Mouse (Mus musculus): ENCODE measurements around the gene Spast. TPM values are rescaled to one million over a fixed set of nuclear protein-coding genes. Genes with fewer than 3 reads are reported as not detected.

The Spast gene
- polyA plus RNA-seq (2012) = 11.4 and 14.7 TPM in 2 replicates

DNA sequence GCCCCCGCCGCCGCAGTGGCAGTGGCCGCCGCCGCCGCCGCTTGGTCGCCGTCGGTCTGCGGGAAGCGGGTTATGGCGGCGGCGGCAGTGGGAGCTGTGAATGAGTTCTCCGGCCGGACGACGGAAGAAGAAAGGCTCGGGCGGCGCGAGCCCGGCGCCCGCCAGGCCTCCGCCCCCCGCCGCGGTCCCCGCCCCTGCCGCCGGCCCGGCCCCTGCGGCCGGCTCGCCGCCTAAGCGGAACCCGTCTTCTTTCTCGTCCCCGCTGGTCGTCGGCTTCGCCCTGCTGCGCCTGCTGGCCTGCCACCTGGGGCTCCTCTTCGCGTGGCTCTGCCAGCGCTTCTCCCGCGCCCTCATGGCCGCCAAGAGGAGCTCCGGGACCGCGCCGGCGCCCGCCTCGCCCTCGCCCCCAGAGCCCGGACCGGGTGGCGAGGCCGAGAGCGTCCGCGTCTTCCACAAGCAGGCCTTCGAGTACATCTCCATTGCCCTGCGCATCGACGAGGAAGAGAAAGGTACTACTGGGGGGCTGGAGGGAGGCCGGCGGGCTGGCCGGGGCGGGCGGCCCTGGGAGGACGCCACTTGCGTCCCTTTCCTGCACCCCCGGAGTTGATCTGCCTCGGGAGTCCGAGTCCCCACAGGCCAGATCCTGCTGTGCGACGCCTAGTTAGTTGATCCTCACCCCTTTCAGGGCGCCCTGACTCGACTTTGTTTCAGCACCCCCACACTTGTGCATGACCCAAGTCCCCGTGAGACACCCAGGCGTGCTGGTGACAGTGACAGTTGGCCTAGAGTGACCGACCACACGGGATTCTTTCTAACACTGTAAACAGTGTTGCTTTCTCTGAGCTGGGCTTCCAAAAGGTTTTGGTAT, at the start of gene Spast:
Gene Spast, plus strand, starts transcription at position 51 of the 868 bp plus-strand sequence.
- TF ChIP-seq GATA1 (IDR thresholded peaks at IDR 0.05; ENCODE audit: low read length) = no peak

DNA sequence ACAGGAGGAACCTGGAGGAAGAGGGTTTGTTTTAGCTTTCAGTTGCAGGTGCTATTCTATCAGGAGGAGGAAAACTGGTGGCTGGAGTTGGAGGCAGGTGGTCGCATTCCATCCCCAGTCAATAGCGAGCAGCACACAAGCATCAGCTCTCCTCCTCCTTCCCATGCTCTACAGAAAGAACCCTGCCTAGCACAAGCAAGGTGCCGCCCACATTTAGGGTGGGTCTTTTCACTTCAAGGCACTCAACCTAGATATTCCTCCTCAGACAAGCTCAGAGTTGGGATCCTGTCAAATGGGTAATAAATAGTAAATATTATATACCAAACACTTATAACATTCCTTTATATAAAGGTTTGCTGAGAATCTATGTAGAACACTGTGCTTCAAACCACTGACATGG, 48.6 kb upstream of the Spast start:
- TF ChIP-seq GATA1 (IDR thresholded peaks at IDR 0.05; ENCODE audit: low read length) = no peak

DNA sequence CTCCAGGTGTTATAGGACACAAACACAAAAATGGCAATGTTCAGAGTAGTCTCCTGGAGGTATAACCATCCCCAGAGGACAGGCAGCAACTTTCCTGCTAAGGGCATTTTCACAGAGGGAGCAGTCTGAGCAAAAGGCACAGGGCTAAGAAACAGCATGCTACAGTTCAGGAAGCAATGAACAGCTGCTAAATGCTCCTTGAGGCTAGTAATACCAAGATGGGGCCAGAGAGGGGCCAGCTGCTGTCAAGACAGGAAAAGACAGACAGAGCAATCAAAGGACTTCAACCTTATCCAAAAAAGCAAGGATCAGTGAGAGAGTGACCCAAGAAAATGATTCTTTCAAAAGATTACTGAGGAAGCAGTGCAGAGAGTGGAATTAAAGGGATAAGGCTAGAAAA, 47.9 kb upstream of the Spast start:
- TF ChIP-seq GATA1 (IDR thresholded peaks at IDR 0.05; ENCODE audit: low read length) = no peak

DNA sequence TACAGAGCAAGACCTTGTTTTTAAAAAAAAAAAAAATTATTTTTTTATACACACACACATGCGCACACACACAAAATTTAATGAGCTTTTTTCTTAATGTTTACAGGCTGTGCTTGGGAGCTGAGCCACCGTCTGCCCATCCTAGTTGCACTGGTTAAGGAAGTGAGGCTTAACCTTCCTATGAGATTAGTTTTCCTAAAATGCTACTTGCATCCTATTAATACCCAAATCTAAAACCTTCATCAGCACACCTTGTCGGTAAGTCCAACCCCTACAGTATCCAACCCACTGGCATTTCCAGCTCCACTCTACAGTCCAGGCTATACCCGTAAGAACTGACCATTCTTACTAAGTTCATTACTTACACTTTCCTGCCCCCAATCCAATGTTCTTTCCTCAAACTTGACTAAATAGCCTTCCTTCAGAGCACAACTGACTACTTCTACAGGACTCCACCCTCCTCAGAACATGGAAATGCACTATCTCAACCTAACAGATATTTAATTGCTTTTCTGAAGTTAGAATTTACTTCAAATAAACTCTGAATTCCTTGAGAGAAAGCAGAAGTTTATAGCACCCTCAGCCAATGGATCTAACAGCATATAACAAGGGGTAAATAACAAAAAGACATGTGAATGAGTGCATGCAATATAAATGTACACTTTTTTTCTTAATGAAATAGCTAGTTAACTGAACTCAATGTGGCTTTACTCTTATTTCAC, 47.0 kb upstream of the Spast start:
- TF ChIP-seq GATA1 (IDR thresholded peaks at IDR 0.05; ENCODE audit: low read length) = no peak

DNA sequence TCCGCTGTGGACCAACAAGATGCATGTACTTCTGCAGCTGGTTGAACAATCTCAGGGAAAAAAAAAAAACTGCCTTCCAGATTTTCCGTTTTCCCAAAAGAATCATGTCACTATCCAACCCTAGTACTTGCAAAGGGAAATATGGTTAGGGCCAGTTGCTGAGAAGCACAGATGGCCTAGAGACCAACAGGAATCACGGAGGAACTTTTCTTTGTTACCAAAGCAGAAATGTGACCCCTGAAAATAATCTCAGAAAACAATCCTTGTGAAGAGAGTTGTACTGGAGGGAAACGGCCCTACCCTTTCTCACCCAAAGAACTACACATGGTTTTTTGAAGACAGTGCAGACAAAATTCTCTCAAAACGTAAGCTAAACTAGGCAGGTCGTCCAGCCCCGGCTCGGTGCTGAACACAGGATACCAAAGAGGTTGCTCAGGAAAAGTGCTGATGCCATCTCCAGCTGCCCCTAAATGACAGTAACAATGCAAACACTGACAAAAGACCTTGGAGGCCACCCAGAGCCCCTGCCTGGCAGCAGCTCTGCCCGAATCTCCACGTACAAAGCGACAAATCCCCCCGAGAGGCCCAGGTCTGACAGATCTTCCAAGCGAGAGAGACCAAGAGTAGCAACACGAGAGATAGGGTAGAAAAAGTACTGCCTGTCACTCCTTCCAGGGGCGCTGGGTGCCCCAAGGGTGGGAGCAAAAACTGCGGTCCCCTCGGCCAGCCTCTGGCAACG, 44.9 kb upstream of the Spast start:
- TF ChIP-seq GATA1 (IDR thresholded peaks at IDR 0.05; ENCODE audit: low read length) = no peak

DNA sequence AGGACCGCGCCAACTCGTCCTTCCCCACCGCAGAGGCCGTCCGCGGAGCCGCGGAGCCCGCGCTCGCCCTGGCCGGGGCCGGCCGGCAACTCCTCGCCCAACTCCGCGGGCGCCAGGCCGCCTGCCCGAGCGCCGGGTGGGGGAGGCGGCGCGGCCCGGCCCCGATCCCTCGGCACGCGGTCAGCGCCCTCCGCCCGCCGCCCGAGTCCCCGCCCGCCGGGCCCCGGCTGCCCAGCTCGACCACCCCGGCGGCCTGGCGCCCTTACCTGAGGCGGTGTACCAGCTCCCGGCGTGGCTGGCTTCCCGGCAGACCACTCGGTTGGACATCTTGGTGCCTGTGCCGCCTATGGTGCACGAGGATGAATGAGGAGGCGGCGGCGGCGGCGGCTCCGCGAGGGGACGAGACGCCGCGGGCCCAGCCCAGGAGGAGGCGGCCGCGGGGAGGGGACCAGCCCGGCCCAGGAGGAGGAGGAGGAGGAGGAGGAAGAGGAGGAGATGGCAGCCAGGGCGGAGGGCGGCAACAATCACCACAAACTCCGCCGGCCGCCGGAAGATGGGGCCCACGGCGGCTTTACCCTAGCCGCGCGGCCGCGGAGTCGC, 44.3 kb upstream of the Spast start:
- no peak for TF ChIP-seq GATA1 (IDR thresholded peaks at IDR 0.05; ENCODE audit: low read length)

DNA sequence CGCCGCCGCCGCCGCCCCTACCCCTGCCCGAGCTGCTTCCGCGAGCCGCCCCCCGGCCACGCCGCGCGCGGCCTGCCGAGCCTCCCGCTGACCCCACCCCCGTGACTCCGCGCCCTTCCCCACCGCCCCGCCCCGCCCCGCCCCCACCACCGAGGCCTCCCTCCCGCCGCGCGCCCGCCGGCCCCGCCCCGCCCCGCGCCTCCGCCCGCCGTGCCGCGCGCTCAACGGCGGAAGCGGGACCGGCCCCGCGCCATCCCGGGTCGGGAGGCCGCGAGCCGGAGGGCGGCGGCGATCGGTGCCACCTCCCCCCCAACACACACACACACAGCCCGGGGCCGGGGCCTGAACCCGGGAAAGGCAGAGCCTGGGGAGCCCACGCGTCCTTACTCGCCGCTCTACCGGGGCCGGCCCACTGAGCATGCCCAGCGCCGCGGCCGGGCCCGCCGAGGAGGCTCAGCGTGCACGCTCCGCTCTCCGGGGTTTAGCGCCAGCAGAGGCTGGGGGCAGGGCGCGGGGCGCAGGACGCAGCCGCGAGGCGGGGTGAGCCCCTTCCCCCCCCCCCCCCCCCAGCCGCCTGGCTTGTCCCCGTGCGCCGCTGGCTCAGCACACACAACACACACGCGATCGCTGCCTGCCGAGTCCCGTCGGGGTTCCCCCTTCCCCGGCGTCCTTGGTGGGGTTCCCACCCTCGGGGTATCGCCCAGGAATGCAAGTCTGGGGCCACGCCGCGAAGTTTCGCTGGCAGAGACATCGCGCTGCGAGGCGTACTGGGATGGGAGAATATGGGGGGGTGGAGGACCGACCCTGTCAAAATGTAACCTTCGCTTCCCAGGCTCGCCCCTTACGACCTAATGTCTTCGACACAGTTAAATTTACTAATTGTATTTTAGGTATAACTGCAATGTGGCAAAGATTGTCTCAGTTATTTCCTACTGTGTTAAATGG, 43.5 kb upstream of the Spast start, which contains the start of gene Memo1:
Gene Memo1, minus strand, starts transcription at position 496 of the 945 bp plus-strand sequence.
- TF ChIP-seq GATA1 (IDR thresholded peaks at IDR 0.05; ENCODE audit: low read length) = no peak

DNA sequence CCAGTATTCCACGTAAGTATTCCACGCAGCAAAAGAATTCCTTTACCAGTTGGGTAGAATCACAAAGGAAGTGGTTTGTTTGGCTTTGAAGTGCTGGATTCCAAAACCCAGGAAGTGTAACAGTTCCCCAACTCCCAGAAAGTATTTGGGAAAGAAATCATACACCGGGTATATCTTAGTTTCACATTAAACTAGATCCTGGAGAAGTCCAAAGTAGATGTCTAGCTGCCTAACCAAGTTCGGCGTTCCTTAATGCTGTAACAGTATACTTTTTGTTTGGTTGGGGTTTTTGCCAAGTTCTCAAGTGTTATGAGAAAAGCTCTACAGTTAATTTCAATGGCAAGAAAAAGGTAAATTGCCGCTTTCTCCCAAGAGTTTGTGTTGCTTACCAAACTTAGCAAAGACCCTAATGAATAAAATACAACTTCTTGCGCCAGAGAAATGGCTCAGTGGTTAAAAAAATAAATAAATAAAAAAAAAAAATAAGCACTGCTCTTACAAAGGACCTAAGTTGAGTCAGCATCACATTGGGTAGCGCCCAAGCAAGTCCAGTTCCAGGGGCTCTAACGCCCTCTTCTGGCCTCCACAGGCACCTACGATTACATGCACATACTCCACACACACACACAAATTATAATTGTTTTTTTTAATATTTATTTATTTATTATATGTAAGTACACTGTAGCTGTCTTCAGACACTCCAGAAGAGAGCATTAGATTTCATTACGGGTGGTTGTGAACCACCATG, 42.5 kb upstream of the Spast start:
- no peak for TF ChIP-seq GATA1 (IDR thresholded peaks at IDR 0.05; ENCODE audit: low read length)

DNA sequence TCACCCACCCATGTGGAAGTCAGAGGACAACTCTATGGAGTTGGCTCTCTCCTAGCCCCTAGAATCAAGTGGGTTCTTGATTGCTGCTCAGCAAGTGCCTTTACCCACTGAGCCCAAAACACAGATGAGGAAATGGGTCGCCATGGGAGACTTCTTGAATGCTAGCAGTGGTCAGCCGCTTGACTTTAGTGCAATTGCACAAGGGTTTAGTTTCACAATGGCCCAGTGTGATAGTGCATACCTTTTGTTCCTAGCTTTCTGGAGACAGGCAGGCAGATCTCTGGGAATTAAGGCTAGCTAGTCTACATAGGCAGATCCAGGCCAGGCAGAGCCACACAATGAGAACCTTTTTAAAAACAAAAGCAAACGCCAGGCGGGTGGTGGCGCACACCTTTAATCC, 38.7 kb upstream of the Spast start:
- no peak for TF ChIP-seq GATA1 (IDR thresholded peaks at IDR 0.05; ENCODE audit: low read length)

DNA sequence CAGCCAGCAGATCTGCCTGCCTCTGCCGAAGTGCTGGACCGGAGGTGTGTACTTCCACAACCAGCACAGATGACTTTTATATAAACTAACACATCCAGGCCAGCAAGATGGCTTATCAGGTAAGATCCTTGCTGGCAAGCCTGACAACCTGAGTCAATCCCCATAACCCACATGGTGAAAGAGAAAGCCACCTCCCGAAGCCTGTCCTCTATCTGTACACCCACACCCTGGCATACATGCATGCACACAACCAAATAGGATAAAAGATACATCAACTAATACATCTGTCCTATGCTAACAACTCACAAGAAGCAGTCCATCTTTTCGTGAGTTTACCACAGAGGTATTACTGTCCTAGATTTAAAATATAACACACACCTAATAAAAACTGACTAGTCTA, 34.7 kb upstream of the Spast start:
- TF ChIP-seq GATA1 (IDR thresholded peaks at IDR 0.05; ENCODE audit: low read length) = no peak

DNA sequence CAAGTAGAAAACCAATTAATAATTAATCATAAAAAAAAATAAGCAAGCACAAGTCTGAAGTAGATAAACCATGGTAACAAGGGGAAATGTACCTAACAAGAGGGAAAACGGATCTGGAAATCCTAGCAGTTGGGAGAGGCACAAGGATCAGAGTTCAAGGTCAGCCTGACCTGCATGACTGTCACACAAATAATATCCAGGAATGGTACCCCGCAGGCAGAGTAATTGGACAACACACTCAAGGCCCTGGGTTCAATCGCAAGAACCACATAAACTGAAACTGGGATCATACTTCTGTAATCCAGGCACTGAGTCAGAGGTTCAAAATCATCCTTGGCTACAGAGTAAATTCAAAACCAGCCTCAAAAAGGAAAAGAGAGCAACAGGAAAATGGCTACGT, 33.2 kb upstream of the Spast start:
- TF ChIP-seq GATA1 (IDR thresholded peaks at IDR 0.05; ENCODE audit: low read length) = no peak

DNA sequence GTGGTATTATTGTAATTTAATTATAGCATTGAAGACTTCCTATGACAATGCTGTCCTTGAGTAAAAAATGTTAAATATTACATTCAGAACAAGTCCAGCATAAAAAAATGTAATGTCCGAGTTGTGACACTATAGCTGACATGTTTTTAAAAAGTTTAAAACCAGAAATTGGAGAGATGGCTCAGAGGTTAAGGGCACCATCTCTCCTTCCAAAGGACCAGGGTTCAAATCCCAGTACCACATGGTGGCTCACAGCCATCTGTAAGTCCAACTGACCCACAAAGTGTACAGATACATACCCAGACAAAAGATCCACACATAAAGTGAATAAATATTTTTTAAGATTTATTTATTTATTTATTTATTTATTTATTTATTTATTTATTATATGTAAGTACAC, 32.8 kb upstream of the Spast start:
- no peak for TF ChIP-seq GATA1 (IDR thresholded peaks at IDR 0.05; ENCODE audit: low read length)

DNA sequence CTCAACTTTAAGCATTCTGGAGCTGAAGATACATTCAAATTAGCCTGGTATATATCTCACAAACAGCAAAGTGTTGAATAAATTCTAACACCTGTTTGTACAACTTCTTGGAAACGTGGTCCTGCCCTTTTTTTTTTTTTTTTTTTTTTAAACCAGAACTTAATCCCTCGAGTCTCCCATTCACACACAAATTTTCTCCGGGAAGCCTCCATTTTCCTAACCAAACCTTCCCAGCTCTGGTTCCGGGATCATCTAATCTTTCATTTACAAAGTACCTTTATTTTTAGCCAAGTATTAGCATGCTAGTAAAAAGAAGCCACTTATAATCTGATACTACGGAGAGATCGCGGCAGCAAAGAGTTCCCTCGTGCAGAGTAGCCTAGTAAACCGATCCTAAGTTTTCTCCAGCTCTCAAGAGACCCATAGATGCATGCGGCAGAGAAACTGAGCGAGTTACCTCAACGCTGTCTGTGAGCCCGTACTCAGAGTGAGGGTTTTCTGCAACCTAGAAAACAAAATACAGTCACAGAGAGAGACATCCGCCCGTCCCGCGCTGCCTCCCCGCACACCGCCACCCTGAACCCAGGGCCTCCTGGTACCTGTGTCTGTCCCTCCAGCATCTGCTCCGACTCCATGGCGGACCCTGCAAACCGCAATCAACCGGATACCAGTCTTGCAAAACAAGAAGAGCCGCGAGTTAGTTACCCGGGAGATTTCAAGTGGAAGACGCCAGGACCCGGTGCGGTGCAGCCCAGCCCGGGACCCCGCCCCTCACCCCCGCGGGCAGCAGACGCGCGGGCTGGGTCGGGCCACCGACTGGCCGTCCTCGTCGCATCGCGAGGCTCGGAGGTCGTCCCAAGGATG, 23.1 kb upstream of the Spast start:
- no peak for TF ChIP-seq GATA1 (IDR thresholded peaks at IDR 0.05; ENCODE audit: low read length)
